Mouse (Mus musculus) heart, adult 2 months (tissue): ENCODE measurements at regions not wholly inside any gene's neighbourhood (a gene's known extent, or its start where the extent isn't known, plus 50 kb on each side); places are given as distances from the start of the nearest gene placed in this dataset.

ENCODE experiments used
- CTCF ChIP-seq: fragments of 200-600 bp; IDR thresholded peaks from 2 replicates; pipeline ENCODE4 v1.8.1; 2022; ENCODE audit warnings: antibody characterized with exemption, mild to moderate bottlenecking, moderate library complexity
- EP300 ChIP-seq: fragments of 200-500 bp; IDR thresholded peaks from 2 replicates; pipeline ENCODE4 v1.6.1; 2011; ENCODE audit warnings: low read depth, low read length, control low read depth; ENCODE audit not compliant: insufficient read depth
- POLR2A ChIP-seq: fragments of 200-500 bp; IDR thresholded peaks from 2 replicates; pipeline ENCODE4 v1.6.1; 2011; ENCODE audit warnings: mild to moderate bottlenecking, low read depth, low read length, control low read depth; ENCODE audit not compliant: insufficient read depth

GRCm38 (mm10) chr6:53750539-53750938, 70.1 kb downstream of the Tril start:
- TF ChIP-seq EP300 (no peak), CTCF (no peak), POLR2A (no peak)
